Mouse (Mus musculus) MEL-GATA-1-ER (cell line): Measurements from ENCODE around the gene Nicn1.
"Not testable (repeated sequence)": the region's sequence is repeated elsewhere in the genome, so short reads cannot be mapped to it uniquely, and the experiment has no call there.

Experiments
- DNase-seq: peaks from one replicate; pipeline ENCODE4 v3.0.0-alpha.2; 2012; ENCODE audit warnings: low read depth; ENCODE audit errors: extremely low read depth

Gene Nicn1

DNA sequence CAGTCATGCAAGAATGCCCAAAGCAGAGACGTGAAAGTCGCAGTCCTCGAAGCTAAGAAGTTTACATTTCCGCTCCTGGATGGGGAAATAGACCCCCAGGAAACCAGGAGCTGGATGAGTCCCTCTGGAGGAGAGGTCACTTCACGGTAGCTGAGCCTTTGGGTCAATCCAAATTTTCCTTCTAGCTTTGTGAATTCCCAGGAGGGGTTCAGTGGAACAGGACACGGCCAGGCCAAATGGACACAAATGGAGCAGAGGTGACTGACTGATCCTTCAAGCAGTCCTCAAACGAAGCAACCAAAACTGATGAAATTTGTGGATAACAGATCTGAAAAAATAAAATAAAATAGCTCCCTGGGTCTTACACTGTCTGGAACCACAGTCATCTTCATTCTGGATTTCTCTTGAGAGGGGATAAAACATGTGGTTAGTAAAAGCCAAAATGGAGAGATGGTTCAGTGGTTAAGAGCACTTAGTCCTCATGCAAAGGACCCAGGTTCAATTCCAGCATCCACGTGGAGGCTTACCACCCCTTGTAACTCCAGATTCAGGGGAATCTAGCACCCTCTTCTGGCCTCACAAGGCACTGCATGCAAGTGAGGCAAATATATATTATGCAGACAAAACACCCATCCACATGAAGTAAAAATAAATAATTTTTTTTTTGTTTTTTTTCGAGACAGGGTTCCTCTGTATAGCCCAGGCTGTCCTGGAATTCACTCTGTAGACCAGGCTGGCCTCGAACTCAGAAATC is 11.4 kb upstream of the Nicn1 start:
- peak; percentile 60 for DNase-seq

DNA sequence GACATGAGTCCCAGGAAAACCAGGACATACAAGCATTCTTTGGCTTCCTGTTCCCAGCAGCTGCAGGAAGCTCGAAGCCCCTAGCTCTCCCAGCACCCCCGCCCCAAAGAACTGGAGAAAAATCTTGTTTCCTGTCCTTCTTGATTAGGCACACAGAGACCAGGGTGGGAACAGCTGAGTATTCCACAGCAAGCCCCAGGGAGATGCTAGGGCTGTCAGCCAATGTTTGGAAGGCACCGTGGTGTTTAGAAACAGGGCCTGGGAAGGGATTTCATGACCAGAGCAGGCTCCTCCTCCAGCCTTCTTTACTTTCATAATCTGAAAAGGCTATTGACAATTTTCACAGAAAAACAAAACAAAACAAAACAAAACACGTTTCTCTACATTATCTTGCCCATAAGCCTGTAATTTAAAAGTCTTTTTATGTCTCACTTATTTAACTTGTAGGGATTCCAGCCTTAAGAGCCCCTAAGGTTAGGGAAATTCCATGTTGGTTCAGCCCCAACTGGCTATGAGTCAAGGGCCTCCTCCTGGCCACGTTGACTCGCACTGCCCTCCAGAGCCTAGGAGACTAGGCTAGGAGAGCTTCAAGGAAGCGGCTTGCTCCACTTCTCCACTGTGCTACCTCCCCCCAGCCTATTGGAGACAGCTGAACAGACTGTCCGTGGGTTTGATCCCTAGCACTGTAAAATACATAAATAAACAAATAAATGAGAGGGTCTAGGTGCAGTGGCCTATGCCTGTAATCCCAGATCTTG is 10.0 kb upstream of the Nicn1 start:
- DNase-seq = no peak

DNA sequence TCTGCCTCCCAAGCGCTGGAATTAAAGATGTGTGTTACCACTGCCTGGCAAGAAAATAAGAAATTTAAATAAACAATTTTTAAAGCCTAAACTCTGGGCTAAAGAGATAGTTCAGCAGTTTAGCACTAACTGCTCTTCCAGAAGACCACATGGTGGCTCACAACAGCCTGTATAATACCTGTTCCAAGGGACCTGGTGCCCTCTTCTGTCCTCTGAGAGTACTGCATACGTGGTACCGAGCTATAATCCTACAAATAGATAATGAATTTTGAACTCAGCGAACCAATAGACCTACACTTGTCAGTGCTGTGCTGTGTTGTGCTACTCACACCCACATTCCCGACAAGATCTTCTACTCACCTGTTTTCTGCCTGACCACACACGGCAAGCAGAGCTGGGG is 5.8 kb upstream of the Nicn1 start:
- peak; percentile 82 for DNase-seq

DNA sequence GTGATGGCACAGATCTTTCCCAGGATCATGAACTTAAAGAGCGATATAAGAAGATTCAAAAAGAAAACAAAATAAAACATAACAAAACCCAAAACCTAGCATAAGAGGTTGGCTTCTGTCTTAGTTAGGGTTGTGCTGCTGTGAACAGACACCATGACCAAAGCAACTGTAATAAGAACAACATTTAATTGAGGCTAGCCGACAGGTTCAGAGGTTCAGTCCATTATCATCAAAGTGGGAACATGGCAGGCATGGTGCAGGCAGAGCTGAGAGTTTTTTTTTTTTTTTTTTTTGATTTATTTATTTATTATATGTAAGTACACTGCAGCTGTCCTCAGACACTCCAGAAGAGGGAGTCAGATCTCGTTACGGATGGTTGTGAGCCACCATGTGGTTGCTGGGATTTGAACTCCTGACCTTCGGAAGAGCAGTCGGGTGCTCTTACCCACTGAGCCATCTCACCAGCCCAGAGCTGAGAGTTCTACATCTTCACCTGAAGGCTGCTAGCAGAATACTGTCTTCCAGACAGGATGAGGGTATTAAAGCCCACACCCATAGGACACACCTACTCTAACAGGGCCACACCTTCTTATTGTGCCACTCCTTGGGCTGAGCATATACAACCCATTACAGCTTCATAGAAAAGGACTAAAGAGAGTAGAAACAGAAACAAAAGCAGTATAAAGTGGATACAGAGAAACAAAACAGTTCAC is 2.5 kb upstream of the Nicn1 start:
- not testable (repeated sequence) for DNase-seq

DNA sequence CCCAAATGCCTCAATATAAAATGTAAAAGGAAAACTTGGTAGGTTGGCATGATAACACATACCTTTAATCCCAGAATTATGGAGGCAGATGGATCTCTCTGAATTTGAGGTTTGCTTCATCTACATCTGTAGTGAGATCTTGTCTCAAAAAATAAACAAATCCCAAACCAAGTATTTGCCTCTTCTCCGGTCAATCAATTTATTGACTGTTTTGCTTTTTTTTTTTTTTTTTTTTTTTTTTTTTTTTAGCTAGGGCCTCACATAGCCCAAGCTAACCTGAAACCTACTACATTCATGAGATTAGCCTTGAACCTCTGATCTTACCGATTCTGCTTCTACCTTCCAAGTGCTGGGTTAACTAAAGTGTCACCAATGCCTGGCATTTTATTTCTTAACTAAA is 882 bp upstream of the Nicn1 start:
- no peak for DNase-seq

DNA sequence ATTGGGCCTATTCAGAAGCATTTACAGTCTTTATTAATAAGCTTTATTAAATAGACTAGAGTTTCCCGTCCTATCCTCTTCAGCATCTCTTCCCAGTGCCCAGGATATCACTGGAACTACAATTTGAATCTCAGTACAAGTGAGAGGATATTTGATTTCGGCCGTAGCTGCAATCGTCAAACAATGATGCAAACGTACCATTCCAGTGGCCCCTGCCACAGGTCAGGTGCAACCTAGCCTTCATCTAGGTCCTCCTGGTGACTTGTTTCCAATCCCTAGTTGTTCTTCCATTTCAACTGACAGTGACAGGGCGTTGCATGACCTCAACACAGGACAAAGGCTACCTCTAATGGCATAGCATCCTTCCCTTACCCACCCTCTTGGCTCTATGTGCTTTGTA is 544 bp downstream of the Nicn1 start:
- no peak for DNase-seq

DNA sequence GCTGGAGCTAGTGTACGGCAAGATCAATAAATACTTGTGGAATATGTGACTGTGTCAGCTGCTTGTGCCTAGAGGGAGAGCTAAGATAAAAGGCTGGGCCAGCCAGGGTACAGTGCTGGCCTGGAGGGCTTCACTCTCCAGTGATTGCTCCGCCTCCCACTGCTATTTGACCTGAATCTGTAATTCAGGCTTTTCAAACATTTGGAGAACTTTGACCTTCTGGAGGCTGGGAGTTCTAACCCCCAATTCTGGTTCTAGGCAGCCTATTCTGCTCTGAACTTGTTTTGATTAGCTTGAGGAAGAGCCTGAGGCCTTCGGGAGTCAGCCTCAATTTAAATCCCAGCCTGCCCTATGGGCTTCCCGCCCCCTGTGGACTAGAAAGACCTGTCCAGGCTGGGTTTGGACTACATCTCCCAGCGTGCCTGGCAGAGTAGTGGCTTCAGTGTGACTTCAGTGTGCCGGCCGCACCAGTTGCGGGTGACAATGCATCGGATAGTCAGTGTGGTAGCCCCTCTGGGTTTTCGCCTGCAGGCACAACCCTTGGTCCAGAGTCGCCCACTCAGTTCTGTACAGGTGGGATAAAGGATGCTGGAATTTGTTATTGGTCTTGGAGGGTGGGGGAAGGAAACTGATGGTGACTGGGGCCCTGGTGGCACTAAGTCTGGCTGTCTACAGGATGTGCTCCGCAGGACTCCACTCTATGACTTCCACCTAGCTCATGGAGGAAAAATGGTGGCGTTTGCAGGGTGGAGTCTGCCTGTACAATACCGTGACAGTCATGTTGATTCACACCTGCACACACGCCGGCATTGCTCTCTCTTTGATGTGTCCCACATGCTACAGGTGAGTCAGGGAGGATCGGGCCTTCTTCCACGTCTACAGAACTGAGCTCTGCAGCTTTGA is 6.5 kb downstream of the Nicn1 start, which contains the start of gene Amt:
Gene Amt (plus strand): TSS at position 401 of the 903 bp plus-strand sequence.
- DNase-seq = no peak

DNA sequence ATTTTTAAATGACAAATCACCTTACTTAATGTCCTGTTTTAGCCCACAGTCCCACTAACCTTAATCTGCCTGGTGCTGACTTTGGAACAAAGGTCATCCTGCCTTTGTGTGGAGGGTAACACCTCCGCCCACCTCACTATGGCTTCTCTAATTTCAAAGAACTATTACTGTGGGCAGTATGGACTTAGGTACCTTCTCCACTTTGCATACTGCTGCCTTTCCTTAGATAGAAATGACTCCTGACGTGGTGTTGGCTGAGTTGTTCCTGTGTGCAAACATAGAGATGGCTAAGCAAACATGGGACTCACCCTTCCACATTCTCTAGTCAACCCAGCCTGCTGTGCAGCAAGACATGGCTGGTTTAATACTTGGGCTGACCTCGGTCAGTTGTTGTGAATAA is 11.6 kb downstream of the Nicn1 start:
- no peak for DNase-seq

DNA sequence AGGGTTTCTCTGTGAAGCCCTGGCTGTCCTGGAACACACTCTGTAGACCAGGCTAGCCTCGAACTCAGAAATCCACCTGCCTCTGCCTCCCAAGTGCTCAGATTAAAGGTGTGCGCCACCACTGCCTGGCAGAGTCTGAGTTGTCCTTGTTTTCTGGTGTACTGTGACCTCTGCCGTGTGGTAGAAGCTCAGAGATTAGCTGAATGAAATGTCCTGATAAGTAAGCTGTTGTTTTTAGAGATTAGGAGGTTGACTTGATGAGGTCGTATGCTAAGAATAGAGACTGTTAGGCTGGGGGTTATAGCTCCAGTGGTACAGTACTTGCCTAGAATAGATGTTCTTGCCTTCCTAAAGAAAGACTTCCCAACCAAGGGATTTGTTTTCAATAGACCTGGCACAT is 14.5 kb downstream of the Nicn1 start:
- no peak for DNase-seq

DNA sequence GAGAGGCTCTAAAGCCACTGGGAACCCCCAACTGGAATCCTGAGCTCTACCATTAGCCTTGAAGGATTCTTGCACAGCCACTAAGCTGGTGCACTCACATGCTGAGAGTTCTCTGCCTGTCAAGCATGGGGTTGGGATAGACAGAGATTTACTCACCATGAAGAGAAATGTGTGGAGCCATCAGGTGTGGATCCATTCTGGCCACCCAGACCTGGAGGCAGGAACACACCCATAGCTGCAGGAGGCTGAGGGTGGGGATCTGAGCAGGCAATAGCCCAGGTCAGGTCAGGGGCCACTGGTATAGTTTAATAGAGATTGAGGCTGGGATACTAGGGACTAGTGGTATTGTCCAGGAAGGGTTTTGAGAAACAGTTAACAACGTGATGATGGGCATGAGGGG is 14.9 kb downstream of the Nicn1 start:
- no peak for DNase-seq

DNA sequence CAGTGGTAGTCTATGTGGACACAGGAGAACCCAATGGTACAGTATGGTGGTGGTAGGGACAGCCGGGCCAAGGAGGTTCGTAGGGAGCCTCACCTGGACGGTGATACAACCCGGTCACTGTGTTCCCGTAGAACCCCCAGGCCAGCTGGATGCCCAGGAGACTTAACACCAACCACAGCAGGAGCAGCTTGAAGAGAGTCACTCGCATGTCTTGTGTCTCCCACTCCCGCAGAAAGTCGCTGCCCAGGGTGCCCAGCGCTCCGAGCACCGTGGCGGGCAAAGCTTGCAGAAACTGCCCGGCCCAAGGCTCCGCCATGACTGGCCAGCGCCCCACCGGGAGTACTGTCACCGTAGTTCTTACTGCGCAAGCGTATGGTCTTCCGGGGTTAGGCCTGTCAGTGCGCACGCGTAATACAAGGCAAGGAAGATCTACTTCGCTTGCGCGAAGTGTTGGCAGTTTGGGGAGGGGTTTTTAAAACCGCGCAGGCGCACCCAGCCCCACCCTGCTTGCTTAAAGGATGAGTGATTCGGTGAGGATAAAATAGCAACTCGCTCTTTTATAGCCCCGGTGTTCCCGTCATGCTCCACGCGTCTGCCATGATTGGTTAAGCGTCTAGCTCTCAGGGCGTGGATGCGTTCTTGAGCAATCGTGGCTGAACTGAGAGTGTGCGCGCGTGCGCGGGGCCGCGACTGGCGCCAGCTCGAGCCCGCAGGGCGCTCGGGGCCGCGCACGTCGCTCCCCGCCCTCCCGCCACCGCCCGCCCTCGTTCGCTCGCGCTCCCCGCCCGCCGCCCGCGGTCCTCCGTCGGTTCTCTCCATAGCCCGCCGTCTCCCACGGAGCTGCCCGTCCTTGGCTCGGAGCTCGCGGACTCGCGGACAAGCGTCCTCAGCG is 15.6 kb downstream of the Nicn1 start, which contains the start of the genes Rhoa and Tcta:
Gene Rhoa (plus strand): TSS at position 501 of the 892 bp plus-strand sequence.
Gene Tcta (minus strand): TSS at position 532 of the 892 bp plus-strand sequence.
- DNase-seq = peak; percentile 100

DNA sequence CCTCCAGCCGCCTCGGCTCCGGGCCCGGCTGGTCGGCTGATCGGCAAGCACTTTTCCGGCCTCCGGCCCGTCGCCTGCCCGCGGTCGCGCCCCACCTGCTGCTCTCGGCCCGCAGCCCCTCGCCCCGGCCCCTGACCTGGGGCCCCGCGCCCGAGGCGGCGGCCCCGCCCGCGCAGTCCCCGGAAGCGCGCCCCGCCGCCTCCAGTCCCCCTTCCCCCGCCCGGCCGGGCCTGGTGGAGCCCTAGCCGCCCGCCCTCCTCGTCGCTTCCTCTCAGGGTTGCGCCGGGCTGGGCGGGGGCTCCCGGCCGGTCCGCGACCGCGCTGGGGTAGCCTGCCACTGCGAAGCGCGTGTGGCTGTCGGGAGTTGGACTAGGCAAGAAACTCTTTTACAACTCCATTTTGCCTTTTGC is 16.3 kb downstream of the Nicn1 start:
- no peak for DNase-seq

DNA sequence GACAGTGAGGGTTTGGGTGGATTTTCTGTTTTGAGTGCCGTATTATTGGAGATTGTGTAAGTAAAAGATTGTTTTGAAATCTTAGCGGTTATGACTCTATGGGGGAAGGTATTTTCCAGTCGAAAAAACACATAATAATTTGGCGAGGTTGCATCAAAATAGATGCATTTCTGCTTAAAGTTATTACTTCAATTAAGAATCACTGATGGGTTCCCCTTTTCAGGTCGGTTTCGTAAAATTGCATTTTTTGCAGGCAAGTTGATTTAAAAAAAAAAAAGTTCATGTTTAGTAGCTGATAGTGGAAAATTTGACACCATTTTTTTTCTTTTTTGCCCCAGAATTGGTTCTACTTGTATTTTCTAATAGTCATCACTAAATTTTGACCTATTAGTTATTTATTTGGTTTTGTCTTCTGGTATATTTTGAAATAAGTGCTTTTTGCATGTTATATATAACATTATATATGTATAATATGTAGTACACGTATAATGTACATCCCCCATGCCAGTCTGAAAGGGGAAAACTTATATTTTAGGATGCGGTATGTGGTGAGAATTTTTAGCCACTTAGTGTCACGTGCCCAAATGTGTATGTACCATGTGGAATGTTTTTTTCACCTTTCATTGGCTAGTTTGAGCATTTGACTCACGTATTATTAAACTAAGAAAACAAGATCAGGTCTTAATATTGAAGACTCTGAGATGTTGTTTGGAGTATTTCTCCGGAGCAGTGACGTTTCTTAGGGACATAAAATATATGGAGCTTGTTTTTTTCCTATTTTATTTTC is 17.0 kb downstream of the Nicn1 start:
- DNase-seq = no peak

DNA sequence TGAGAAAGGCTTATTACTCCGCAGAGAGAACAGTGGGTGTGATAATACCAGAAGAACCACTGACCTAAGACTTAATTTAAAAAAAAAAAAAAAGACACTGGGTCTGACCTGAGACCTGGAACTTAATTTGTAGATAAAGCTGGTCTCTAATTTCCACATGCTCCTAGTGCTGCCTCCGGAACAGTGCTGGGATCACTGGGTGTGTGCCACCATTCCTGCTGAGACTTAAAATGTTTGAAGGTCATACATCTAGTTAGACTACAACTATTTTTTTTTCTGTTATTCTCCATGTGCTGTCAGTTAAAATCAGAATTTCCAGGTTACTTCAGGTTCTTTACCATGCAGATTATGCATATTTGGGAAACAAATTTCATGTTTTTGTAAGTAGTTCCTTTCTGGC is 17.9 kb downstream of the Nicn1 start:
- no peak for DNase-seq

DNA sequence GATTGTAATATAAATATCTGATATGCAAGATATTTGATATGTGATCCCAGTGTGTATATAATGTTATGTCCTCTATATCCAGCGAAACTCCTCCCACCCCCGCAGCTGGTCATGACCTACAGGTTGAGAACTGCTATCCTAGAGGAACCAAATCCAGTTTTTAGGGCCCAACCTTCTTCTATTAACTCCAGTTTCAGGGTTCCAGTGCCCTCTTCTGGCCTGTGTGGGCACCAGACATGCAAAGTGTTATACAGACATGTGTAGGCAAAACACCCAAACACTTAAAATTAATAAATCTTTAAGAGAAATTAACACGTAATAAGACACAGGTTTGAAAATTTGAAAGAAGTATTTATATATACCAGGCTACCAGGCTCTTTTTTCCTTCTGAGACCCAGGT is 27.3 kb downstream of the Nicn1 start:
- DNase-seq = no peak

DNA sequence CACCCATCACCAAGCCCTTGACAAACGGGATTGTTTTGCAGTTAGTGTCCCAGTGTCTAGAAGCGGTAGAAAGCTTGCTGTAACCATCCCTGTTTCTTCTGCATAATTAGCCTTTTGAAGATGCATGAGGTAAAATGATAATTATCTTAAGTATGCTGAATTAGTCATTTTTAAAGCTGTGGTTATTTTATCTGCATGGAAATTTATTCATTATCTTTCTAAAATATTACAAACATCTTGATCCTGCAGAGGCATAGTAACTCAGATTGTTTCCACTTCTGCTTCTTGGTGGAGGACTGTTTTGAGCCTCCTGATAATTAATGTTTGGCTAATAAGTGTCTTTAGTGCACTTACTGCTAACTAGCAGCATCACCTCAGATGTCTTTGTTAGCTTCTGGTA is 28.2 kb downstream of the Nicn1 start:
- DNase-seq = no peak

DNA sequence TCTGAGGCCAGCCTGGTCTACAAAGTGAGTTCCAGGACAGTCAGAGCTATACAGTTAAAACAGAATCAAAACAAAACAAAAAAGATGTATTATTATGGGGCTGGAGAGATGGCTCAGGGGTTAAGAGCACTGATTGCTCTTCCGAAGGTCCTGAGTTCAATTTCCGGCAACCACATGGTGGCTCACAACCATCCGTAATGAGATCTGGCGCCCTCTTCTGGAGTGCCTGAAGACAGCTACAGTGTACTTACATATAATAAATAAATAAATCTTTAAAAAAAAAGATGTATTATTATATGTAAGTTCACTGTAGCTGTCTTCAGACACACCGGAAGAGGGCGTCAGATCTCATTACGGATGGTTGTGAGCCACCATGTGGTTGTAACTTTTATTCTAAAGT is 31.8 kb downstream of the Nicn1 start:
- DNase-seq = not testable (repeated sequence)

DNA sequence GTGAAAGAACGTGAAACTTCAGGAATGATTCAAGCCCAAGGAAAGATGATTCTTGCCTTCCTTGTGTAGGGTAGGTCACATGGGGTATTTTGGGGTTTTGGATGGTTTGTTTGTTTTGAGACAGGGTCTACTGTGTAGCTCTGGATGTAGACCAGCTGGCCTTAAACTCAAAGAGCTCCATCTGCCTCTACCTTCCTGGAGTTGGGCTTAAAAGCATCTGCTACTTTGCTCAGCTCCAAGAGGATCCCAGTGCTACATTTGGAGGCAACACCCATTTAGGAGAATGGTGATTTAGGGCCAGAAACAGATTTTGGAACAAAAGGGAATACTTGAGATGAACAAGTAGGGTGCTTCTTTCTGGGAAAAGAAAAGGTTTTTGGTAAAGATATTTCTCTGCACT is 34.6 kb downstream of the Nicn1 start:
- DNase-seq = no peak

DNA sequence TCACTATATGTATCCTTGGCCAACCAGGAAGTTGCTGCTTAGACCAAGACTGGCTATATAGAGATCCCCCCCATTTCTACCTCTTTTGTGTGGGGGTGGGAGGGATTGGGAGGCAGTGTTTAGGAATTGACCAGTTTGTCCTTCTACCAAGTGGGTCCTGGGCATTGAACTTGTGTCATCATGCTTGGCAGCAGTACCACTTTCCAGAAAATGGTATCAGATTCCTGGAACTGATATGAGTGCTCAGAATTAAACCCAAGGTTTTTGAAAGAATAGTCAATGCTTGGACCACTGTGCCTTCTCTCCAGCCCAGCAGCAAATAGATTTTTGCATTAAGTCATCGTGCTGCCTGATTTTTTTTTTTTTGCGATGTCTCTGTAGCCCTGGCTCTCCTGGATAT is 35.6 kb downstream of the Nicn1 start:
- DNase-seq = no peak
